Mouse (Mus musculus): ENCODE data around the gene Mmp2.

DNA sequence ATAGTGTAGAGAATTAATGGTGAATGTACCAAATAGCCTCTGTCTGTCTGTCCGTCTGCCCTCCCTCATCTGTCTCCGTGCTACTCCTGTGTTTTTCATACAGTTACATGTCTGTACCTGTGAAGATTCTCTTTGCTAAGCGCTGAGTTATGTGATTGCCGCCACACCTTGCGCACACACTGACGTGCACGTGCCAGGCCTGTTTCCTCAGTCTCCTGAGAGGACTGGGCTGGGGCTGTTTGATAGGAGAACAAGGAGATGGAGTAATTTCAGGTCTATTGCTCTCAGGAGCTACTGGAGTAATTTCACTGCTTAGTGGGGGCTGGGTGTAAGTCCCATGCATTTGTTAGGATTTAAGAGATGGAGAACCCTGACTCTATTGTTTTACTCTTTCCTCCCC lies 68.0 kb downstream of the Mmp2 start:
- TF ChIP-seq POLR2A (IDR thresholded peaks at IDR 0.05; ENCODE audit: extremely low read depth, insufficient read depth, low read length) = no peak
- no peak for TF ChIP-seq CTCF (IDR thresholded peaks at IDR 0.05; ENCODE audit: extremely low read depth, insufficient read depth, low read length)
